Mouse (Mus musculus): ENCODE measurements around the gene Cdh23. TPM values are rescaled to one million over a fixed set of nuclear protein-coding genes. Genes with fewer than 3 reads are reported as not detected.

The Cdh23 gene
- polyA plus RNA-seq, 1 experiment from 2014 or later: 0.35 TPM

GRCm38 (mm10) chr10:60467752-60468151, 228.5 kb downstream of the Cdh23 start:
- no peak for ATAC-seq
- Histone ChIP-seq H3K4me1 (ENCODE audit: insufficient read depth, low read depth, low read length) (no peaks in the 10 kb centered on the region), H3K36me3 (ENCODE audit: insufficient read depth, low read length) (no peaks in the 10 kb centered on the region), H3K4me2 (replicated peaks; ENCODE audit: low read depth, low read length) (no peak overlapping the region), H3K27ac (ENCODE audit: low read length) (no peak overlapping the region), H3K9ac (replicated peaks; ENCODE audit: low read depth) (no peak overlapping the region), H3K9me3 (ENCODE audit: low read length) (no peaks in the 10 kb centered on the region), H3K4me3 (ENCODE audit: low read depth, low read length) (no peak overlapping the region), H3K27me3 (replicated peaks; ENCODE audit: insufficient read depth, low read length) (no peaks in the 10 kb centered on the region)
- DNase-seq (ENCODE audit: low spot score): no peak
- 55% methylated on average over 4 of the region's 4 CpGs for WGBS
- TF ChIP-seq EP300 (IDR thresholded peaks at IDR 0.05): no peak
- TF ChIP-seq CTCF (IDR thresholded peaks at IDR 0.05): no peak

DNA sequence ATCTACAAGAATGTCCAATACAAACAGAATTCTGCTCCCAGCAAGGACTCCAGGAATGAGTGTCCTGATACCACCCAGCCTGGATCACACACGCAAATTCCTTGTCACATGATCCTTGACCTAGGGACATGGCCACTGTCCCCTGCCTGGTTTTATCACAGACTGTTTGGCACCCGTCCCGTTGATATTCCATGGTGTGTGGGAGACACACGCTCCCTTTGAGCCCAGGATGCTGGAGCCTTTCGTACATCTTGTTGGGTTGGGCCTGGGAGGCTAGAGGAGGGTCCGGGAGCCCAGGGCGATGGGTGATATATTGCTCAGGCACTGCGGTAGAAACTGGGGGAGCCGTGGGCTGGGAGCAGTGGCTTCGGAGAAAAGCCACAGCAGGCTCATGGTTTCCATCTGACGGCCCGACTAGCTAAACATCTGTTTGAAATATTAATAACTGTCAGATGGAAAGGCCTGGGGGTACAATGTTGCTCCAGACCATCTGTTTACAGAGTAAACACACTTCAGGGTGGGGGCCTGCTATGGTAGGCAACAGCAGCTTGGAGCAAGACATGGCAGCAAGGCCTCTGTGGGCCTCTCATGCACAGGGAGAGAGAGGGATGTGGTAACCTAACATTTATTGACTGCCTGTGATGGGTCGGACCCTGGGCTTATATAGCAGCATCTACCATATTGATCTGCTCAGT, 232.2 kb downstream of the Cdh23 start:
- no peak for ATAC-seq
- Histone ChIP-seq H3K4me2 (replicated peaks; ENCODE audit: low read depth, low read length) (no peak overlapping the region), H3K27ac (ENCODE audit: low read length) (no peak overlapping the region), H3K9me3 (ENCODE audit: low read length) (no peaks in the 10 kb centered on the region), H3K9ac (replicated peaks; ENCODE audit: low read depth) (no peak overlapping the region), H3K36me3 (ENCODE audit: insufficient read depth, low read length) (no peaks in the 10 kb centered on the region), H3K27me3 (replicated peaks; ENCODE audit: insufficient read depth, low read length) (no peaks in the 10 kb centered on the region), H3K4me1 (ENCODE audit: insufficient read depth, low read depth, low read length) (no peaks in the 10 kb centered on the region), H3K4me3 (ENCODE audit: low read depth, low read length) (no peak overlapping the region)
- no peak for DNase-seq (ENCODE audit: low spot score)
- no peak for TF ChIP-seq CTCF (IDR thresholded peaks at IDR 0.05)
- no peak for TF ChIP-seq EP300 (IDR thresholded peaks at IDR 0.05)
- 61% methylated on average over 13 of the region's 13 CpGs for WGBS

GRCm38 (mm10) chr10:60456662-60457397, 239.5 kb downstream of the Cdh23 start:
- Histone ChIP-seq H3K36me3 (ENCODE audit: insufficient read depth, low read length) (no peaks in the 10 kb centered on the region), H3K4me2 (replicated peaks; ENCODE audit: low read depth, low read length) (no peak overlapping the region), H3K4me3 (ENCODE audit: low read depth, low read length) (no peak overlapping the region), H3K9me3 (ENCODE audit: low read length) (no peaks in the 10 kb centered on the region), H3K27ac (ENCODE audit: low read length) (no peak overlapping the region), H3K27me3 (replicated peaks; ENCODE audit: insufficient read depth, low read length) (no peaks in the 10 kb centered on the region), H3K4me1 (ENCODE audit: insufficient read depth, low read depth, low read length) (no peaks in the 10 kb centered on the region), H3K9ac (replicated peaks; ENCODE audit: low read depth) (no peak overlapping the region)
- WGBS: 30% methylated on average over 8 of the region's 8 CpGs
- TF ChIP-seq EP300 (IDR thresholded peaks at IDR 0.05) (no peak), CTCF (IDR thresholded peaks at IDR 0.05) (no peak)
- DNase-seq (ENCODE audit: low spot score) (no peak), ATAC-seq (no peak)

DNA sequence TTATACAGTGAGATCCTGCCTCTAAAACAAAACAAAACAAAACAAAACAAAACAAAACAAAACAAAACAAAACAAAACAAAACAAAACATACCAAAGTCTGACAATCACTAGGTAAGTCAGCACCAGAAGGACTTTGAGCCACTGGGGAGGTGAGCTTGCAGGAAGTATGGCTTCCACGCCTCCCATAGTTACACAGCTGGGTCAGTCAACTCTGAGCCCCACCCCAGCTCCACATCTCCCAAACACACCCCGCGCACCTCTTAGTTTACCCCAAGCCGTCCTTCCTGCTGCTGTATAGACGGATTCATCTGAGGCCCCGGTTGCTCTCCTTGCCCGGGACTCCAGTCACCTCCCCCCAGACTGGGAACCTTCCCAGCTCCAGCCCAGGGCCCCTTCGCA, 241.1 kb downstream of the Cdh23 start:
- Histone ChIP-seq H3K9me3 (ENCODE audit: low read length) (no peaks in the 10 kb centered on the region), H3K4me2 (replicated peaks; ENCODE audit: low read depth, low read length) (no peak overlapping the region), H3K27ac (ENCODE audit: low read length) (no peak overlapping the region), H3K4me1 (ENCODE audit: insufficient read depth, low read depth, low read length) (no peaks in the 10 kb centered on the region), H3K27me3 (replicated peaks; ENCODE audit: insufficient read depth, low read length) (no peaks in the 10 kb centered on the region), H3K36me3 (ENCODE audit: insufficient read depth, low read length) (no peaks in the 10 kb centered on the region), H3K4me3 (ENCODE audit: low read depth, low read length) (no peak overlapping the region), H3K9ac (replicated peaks; ENCODE audit: low read depth) (no peak overlapping the region)
- no peak for DNase-seq (ENCODE audit: low spot score)
- 68% methylated on average over 8 of the region's 8 CpGs for WGBS
- ATAC-seq: no peak
- no peak for TF ChIP-seq CTCF (IDR thresholded peaks at IDR 0.05)
- no peak for TF ChIP-seq EP300 (IDR thresholded peaks at IDR 0.05)

- no peak for TF ChIP-seq EP300 (IDR thresholded peaks at IDR 0.05)
- no peak for TF ChIP-seq CTCF (IDR thresholded peaks at IDR 0.05)
- no peak overlapping the region for H3K9ac ChIP-seq (replicated peaks; ENCODE audit: low read depth)
- DNase-seq (ENCODE audit: low spot score) (no peak), ATAC-seq (no peak)
- H3K9me3 ChIP-seq (ENCODE audit: low read length): no peaks in the 10 kb centered on the region
- H3K27me3 ChIP-seq (replicated peaks; ENCODE audit: insufficient read depth, low read length): no peaks in the 10 kb centered on the region
- H3K4me3 ChIP-seq (ENCODE audit: low read depth, low read length): no peak overlapping the region
- no peak overlapping the region for H3K4me2 ChIP-seq (replicated peaks; ENCODE audit: low read depth, low read length)
- H3K4me1 ChIP-seq (ENCODE audit: insufficient read depth, low read depth, low read length): no peaks in the 10 kb centered on the region
- no peak overlapping the region for H3K27ac ChIP-seq (ENCODE audit: low read length)
- WGBS: 70% methylated on average over 12 of the region's 12 CpGs
- no peaks in the 10 kb centered on the region for H3K36me3 ChIP-seq (ENCODE audit: insufficient read depth, low read length)
Observed at GRCm38 (mm10) chr10:60447186-60447585, 249.1 kb downstream of the Cdh23 start.

DNA sequence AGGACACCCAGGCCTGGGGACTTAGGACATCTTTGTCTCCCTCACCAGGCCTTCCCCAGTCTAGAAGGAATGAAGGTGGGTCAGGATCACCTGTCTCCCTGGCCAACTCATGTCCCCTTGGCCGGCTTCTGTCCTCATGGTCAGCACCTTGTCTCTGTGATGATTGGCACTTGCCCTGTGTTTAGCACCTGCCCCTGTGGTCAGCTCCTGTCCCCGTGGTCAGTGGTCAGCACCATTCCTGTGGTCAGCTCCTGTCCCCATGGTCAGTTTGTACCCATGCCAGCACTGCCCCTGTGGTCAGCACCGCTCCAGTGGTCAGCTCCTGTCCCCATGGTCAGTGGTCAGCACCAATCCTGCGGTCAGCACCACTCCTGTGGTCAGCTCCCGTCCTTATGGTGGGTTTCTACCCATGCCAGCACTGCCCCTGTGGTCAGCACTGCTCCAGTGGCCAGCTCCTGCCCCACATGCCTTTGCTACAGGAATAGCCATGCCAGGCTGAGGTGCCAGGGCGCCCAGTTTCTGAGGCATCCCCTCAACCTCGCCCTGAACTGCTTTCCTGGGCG, 251.2 kb downstream of the Cdh23 start:
- no peaks in the 10 kb centered on the region for H3K4me1 ChIP-seq (ENCODE audit: insufficient read depth, low read depth, low read length)
- TF ChIP-seq EP300 (IDR thresholded peaks at IDR 0.05) (no peak), CTCF (IDR thresholded peaks at IDR 0.05) (no peak; the same call in 1 of the 2 replicates)
- peak; percentile 78 for ATAC-seq
- H3K27ac ChIP-seq (ENCODE audit: low read length): no peak overlapping the region
- DNase-seq (ENCODE audit: low spot score): peak; percentile 55
- no peaks in the 10 kb centered on the region for H3K27me3 ChIP-seq (replicated peaks; ENCODE audit: insufficient read depth, low read length)
- no peak overlapping the region for H3K4me2 ChIP-seq (replicated peaks; ENCODE audit: low read depth, low read length)
- H3K4me3 ChIP-seq (ENCODE audit: low read depth, low read length): no peak overlapping the region
- H3K36me3 ChIP-seq (ENCODE audit: insufficient read depth, low read length): no peaks in the 10 kb centered on the region
- H3K9me3 ChIP-seq (ENCODE audit: low read length): no peaks in the 10 kb centered on the region
- no peak overlapping the region for H3K9ac ChIP-seq (replicated peaks; ENCODE audit: low read depth)
- WGBS: 59% methylated on average over 8 of the region's 8 CpGs

Data from lung, postnatal 0 days (tissue).